Mouse (Mus musculus) myocyte (in vitro differentiated cells): ENCODE measurements around the gene Mapkapk2. TPM values are rescaled to one million over a fixed set of nuclear protein-coding genes. Genes with fewer than 3 reads are reported as not detected.

Source experiments
- H3K27me3 ChIP-seq: one replicate; pipeline ENCODE4 v1.6.1; 2011; ENCODE audit not compliant: control insufficient read depth, insufficient read depth, insufficient read length
- H3K36me3 ChIP-seq: one replicate; pipeline ENCODE4 v1.6.1; 2011; ENCODE audit not compliant: control insufficient read depth, insufficient read depth
- H3K4me2 ChIP-seq: one replicate; pipeline ENCODE4 v1.6.1; 2011; ENCODE audit warnings: low read depth, control low read depth
- H3K4me3 ChIP-seq: one replicate; pipeline ENCODE4 v1.5.1; 2011; ENCODE audit warnings: mild to moderate bottlenecking, control low read depth, moderate library complexity
- H3K79me2 ChIP-seq: one replicate; pipeline ENCODE4 v1.6.1; 2011; ENCODE audit not compliant: control insufficient read depth, insufficient read depth
- H3ac ChIP-seq: one replicate; pipeline ENCODE4 v1.6.1; 2011; ENCODE audit not compliant: control insufficient read depth, insufficient read length
- CEBPB ChIP-seq: IDR thresholded peaks from 2 replicates; pipeline ENCODE4 v1.6.1; 2011; ENCODE audit warnings: mild to moderate bottlenecking, moderate library complexity; ENCODE audit not compliant: poor library complexity, insufficient read depth, severe bottlenecking
- E2F4 ChIP-seq: IDR thresholded peaks from one replicate; pipeline ENCODE4 v1.6.1; 2011; ENCODE audit warnings: mild to moderate bottlenecking, control low read depth, moderate library complexity; ENCODE audit not compliant: insufficient read depth
- MAX ChIP-seq: IDR thresholded peaks from one replicate; pipeline ENCODE4 v1.6.1; 2011; ENCODE audit warnings: low read depth, mild to moderate bottlenecking, control low read depth
- MYOD1 ChIP-seq, 3 experiments: IDR thresholded peaks; one replicate each; pipeline ENCODE4 v1.6.1; 2011; ENCODE audit warnings: control low read depth in 2 of 3, low read depth in 2 of 3, mild to moderate bottlenecking in 2 of 3, moderate library complexity in 1 of 3; ENCODE audit not compliant: insufficient read length in 2 of 3, control insufficient read depth in 1 of 3
- MYOG ChIP-seq, 3 experiments: IDR thresholded peaks; one replicate each; pipeline ENCODE4 v1.6.1; 2011; ENCODE audit warnings: control low read depth in 2 of 3, low read depth in 2 of 3, mild to moderate bottlenecking in 2 of 3; ENCODE audit not compliant: insufficient read length in 2 of 3, control insufficient read depth in 1 of 3, insufficient read depth in 1 of 3
- POLR2A ChIP-seq: IDR thresholded peaks from one replicate; pipeline ENCODE4 v1.6.1; 2011; ENCODE audit warnings: low read depth, mild to moderate bottlenecking, control low read depth, moderate library complexity; ENCODE audit not compliant: insufficient read length
- POLR2AphosphoS2 ChIP-seq: IDR thresholded peaks from one replicate; pipeline ENCODE4 v1.6.1; 2011; ENCODE audit warnings: low read depth, control low read depth; ENCODE audit not compliant: insufficient read length
- REST ChIP-seq: IDR thresholded peaks from one replicate; pipeline ENCODE4 v1.6.1; 2011; ENCODE audit warnings: mild to moderate bottlenecking, control low read depth, moderate library complexity; ENCODE audit not compliant: insufficient read depth, insufficient read length
- SRF ChIP-seq: IDR thresholded peaks from one replicate; pipeline ENCODE4 v1.6.1; 2011; ENCODE audit warnings: low read depth; ENCODE audit not compliant: control insufficient read depth, insufficient read length
- TCF12 ChIP-seq: IDR thresholded peaks from one replicate; pipeline ENCODE4 v1.6.1; 2011; ENCODE audit warnings: mild to moderate bottlenecking, control low read depth; ENCODE audit not compliant: poor library complexity, insufficient read depth, severe bottlenecking
- TCF3 ChIP-seq: IDR thresholded peaks from one replicate; pipeline ENCODE4 v1.6.1; 2011; ENCODE audit warnings: low read depth, control low read depth; ENCODE audit not compliant: insufficient read length
- USF1 ChIP-seq: IDR thresholded peaks from one replicate; pipeline ENCODE4 v1.6.1; 2011; ENCODE audit warnings: low read depth, mild to moderate bottlenecking, control low read depth, moderate library complexity
- polyA plus RNA-seq: library from polyadenylated mRNA; unstranded; fragments of >200 nt; fragmentation: generic; extraction: Trizol; gene quantifications from one replicate; pipeline ENCODE4 v1.2.1, GENCODE M21; 2012; ENCODE audit warnings: missing spikeins

Mapkapk2 gene
- polyA plus RNA-seq, 1 experiment, result 123 TPM

DNA sequence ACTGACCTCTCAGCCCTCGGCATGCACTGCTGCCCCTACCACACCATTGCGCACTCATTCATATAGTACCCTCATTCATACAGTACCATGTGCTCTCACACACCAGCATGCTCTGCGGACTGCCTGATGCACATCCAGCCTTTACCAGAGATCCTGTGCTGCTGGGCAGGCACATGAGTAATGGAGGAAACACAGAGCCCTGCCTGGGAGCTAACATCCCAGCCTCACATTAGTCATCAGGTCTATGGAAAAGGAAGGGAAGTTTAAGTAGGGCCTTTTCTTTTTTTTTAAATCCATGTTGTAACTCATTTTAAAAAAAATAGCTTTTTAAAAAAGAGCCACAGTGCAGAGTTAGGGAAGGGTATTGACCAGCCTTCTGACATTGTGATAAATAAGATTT is 54.9 kb downstream of the Mapkapk2 start:
- Histone ChIP-seq H3K4me3 (no peak overlapping the region), H3K27me3 (no peaks in the 10 kb centered on the region)
- TF ChIP-seq CEBPB (no peak), POLR2AphosphoS2 (no peak), MYOG (IDR thresholded peaks at IDR 0.05; ENCODE audit: control insufficient read depth in 1 of 3, insufficient read depth in 1 of 3, insufficient read length in 2 of 3, low read depth in 2 of 3) (no peak), REST (no peak), MAX (no peak), TCF3 (no peak), POLR2A (no peak), MYOD1 (IDR thresholded peaks at IDR 0.05; ENCODE audit: control insufficient read depth in 1 of 3, insufficient read length in 2 of 3, low read depth in 2 of 3) (no peak), TCF12 (no peak), USF1 (no peak), E2F4 (no peak), SRF (no peak)

DNA sequence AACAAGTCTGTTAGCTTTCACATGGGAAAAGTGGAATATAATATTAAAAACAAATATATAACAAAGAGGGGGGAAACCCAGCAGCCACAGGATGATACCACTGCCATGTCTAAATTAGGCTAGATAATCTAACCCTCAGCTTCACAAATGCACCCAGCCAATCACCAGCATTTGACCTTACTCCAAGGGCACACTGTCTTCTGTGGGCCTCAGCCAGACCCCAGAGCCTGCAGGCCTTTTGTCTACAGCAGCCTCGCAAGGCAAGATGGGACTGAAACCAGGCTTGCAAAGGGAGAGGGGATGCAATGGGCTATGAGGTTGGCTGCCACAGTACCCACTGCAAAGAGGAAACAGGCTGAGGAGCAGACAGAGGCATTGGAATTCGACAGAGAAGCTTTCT is 55.4 kb downstream of the Mapkapk2 start:
- H3K36me3 ChIP-seq, result no peaks in the 10 kb centered on the region
- H3K79me2 ChIP-seq, result no peaks in the 10 kb centered on the region
- H3K4me3 ChIP-seq, result no peak overlapping the region
- no peaks in the 10 kb centered on the region for H3K27me3 ChIP-seq
- H3K4me2 ChIP-seq, result no peak overlapping the region
- no peak overlapping the region for H3ac ChIP-seq
- TF ChIP-seq USF1 (no peak), MAX (no peak), TCF12 (no peak), MYOD1 (IDR thresholded peaks at IDR 0.05; ENCODE audit: control insufficient read depth in 1 of 3, insufficient read length in 2 of 3, low read depth in 2 of 3) (no peak), CEBPB (no peak), TCF3 (no peak), E2F4 (no peak), SRF (no peak), POLR2AphosphoS2 (no peak), MYOG (IDR thresholded peaks at IDR 0.05; ENCODE audit: control insufficient read depth in 1 of 3, insufficient read depth in 1 of 3, insufficient read length in 2 of 3, low read depth in 2 of 3) (no peak), REST (no peak), POLR2A (no peak)

More for the DNA sequence above, 54.9 kb downstream of the Mapkapk2 start:
- H3K36me3 ChIP-seq, result no peaks in the 10 kb centered on the region
- no peak overlapping the region for H3K4me2 ChIP-seq
- H3K79me2 ChIP-seq, result no peaks in the 10 kb centered on the region
- no peak overlapping the region for H3ac ChIP-seq

DNA sequence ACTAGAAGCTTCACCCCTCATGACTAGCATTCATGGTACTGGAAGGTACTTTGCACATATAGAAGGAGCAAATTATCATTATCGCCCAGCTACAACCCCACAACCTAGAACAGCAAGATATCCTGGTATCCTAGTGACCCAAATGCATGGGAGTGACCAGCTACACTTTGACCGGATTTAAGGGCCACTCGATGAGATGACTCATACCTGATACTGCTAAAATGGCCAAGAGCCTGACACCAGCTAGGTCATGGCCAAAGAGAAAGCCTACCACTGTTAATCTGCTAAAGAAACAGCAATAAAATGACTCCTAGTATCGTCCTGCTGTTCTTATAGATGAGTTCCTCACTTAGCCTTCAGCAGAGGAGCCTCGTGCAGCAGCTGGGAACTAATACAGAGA is 58.1 kb downstream of the Mapkapk2 start:
- H3K36me3 ChIP-seq, result no peaks in the 10 kb centered on the region
- no peak overlapping the region for H3K4me3 ChIP-seq
- H3K4me2 ChIP-seq, result no peak overlapping the region
- no peaks in the 10 kb centered on the region for H3K27me3 ChIP-seq
- no peak overlapping the region for H3ac ChIP-seq
- no peaks in the 10 kb centered on the region for H3K79me2 ChIP-seq
- TF ChIP-seq TCF12, result no peak

DNA sequence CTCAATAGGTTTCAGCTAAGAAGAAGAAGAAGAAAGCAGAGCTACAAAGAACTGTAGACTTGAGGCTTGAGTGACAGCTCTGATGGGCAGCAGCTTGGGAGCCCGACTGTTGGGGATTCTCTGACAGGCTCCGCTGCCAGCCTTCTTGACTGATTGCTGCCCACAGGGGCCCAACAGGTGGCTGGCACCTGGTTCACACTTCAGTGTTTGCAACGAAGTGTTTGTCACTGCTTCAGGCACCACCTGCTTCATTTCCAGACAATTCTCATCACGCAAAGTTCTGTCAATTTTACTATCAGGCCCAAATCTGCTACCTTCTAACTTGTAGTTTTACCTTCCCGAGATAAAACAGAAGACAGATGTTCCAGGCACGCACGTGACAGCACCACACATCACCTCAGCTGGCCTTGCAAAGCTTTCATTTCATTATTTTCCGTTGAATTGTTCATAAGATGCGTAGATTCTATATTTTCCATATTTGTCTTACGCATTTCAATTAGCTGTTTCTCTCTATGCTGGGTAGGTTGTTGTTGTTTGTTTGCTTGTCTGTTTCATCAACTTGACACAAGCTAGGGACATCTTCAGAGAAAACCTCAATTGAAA is 59.1 kb downstream of the Mapkapk2 start:
- H3ac ChIP-seq, result no peak overlapping the region
- no peak for TF ChIP-seq POLR2A
- no peak for TF ChIP-seq SRF
- TF ChIP-seq MYOD1 (IDR thresholded peaks at IDR 0.05; ENCODE audit: control insufficient read depth in 1 of 3, insufficient read length in 2 of 3, low read depth in 2 of 3), result peak in 1 of 3 experiments; percentile 58
- no peaks in the 10 kb centered on the region for H3K27me3 ChIP-seq
- H3K4me2 ChIP-seq, result peak overlapping the region; percentile 4
- H3K4me3 ChIP-seq, result no peak overlapping the region
- H3K36me3 ChIP-seq, result no peaks in the 10 kb centered on the region
- no peaks in the 10 kb centered on the region for H3K79me2 ChIP-seq

DNA sequence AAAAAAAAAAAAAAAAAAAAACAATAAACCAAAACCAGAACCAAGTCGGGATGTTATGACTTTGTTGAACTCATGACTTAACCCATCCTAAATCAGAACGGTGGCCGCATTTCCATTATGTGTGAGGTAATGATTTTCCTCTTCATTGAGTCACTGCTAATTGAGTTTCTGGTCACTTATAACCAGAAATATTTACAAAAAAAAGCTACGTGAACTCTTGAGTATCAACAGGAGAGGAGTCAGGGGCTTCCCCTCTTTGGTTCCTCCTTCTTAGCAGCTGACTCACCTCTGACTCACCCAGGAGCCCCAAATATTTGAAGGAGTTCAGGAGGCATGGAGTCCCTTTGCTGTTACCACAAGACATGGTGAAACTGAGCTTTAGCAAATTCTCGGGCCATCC is 59.6 kb downstream of the Mapkapk2 start:
- no peak overlapping the region for H3ac ChIP-seq
- H3K27me3 ChIP-seq, result no peaks in the 10 kb centered on the region
- TF ChIP-seq MYOG (IDR thresholded peaks at IDR 0.05; ENCODE audit: control insufficient read depth in 1 of 3, insufficient read depth in 1 of 3, insufficient read length in 2 of 3, low read depth in 2 of 3), result no peak
- no peak for TF ChIP-seq REST
- TF ChIP-seq SRF, result no peak
- TF ChIP-seq E2F4, result no peak
- no peak for TF ChIP-seq MAX
- TF ChIP-seq USF1, result no peak
- no peak for TF ChIP-seq POLR2AphosphoS2
- H3K4me3 ChIP-seq, result no peak overlapping the region
- H3K79me2 ChIP-seq, result no peaks in the 10 kb centered on the region
- no peaks in the 10 kb centered on the region for H3K36me3 ChIP-seq
- peak overlapping the region; percentile 4 for H3K4me2 ChIP-seq
